Mouse (Mus musculus) embryonic fibroblast, embryonic 13.5 days (primary cell): ENCODE measurements around the gene Sod1.

Source experiments
- CTCF ChIP-seq: IDR thresholded peaks from 2 replicates; pipeline ENCODE4 v1.5.1; 2011; ENCODE audit warnings: mild to moderate bottlenecking, control low read depth, low read length, moderate library complexity, borderline replicate concordance; ENCODE audit not compliant: insufficient read depth
- POLR2A ChIP-seq: IDR thresholded peaks from 2 replicates; pipeline ENCODE4 v1.6.1; 2011; ENCODE audit warnings: low read depth, mild to moderate bottlenecking, control low read depth, low read length, moderate library complexity

- TF ChIP-seq POLR2A, result no peak
- no peak for TF ChIP-seq CTCF
Measured at GRCm38 (mm10) chr16:90229897-90230296, 9.3 kb downstream of the Sod1 start.
